9 mouse cellular contexts compared by ENCODE assay signal in genomic region chr1:132191093-132191785, GRCm38 (mm10). TPM values are rescaled to one million over a fixed set of nuclear protein-coding genes. Genes with fewer than 3 reads are reported as not detected.
DNase-seq lines count a peak whose midpoint lies in the region; ATAC-seq and TF ChIP-seq lines count a peak whose summit lies in the region.
"Had no signal": no experiment of that assay in that cellular context is flagged by ENCODE, and none has a peak within 500 bp of the region (broad histone marks: within the 10 kb centered on the region; RNA-seq: fewer than 3 reads in every experiment).

Gene Lemd1 (plus strand): TSS chr1:132191431.
Gene AC124108.1 (plus strand): TSS chr1:132191457.

- peak within 1 kb of the TSS; percentile 37; the same call in 1 of the 2 replicates for H3K9ac ChIP-seq in heart, postnatal 0 days (replicated peaks; ENCODE audit: low read depth, low read length)
- H3K9ac ChIP-seq in forebrain, embryonic 12.5 days: peak within 1 kb of the TSS; percentile 100
- H3K9ac ChIP-seq in liver, embryonic 15.5 days: no peak within 1 kb of the TSS

- TF ChIP-seq CTCF in heart, postnatal 0 days (IDR thresholded peaks at IDR 0.05; ENCODE audit: low read depth): no peak

- 2% methylated on average over 34 of the region's 34 CpGs for WGBS in heart, postnatal 0 days
- WGBS in forebrain, embryonic 12.5 days: 1% methylated on average over 34 of the region's 34 CpGs
- 2% methylated on average over 34 of the region's 34 CpGs for WGBS in liver, embryonic 15.5 days (ENCODE audit: insufficient replicate concordance)

- H3K4me1 ChIP-seq in heart, postnatal 0 days (ENCODE audit: control insufficient read depth, insufficient read depth): peaks cover 7% of the 10 kb centered on the region; the same call in 1 of the 2 replicates
- peaks cover 60% of the 10 kb centered on the region for H3K4me1 ChIP-seq in forebrain, embryonic 12.5 days
- peaks cover 9% of the 10 kb centered on the region for H3K4me1 ChIP-seq in liver, embryonic 15.5 days (replicated peaks)

- TF ChIP-seq EP300 in heart, postnatal 0 days (IDR thresholded peaks at IDR 0.05; ENCODE audit: low read depth): no peak

- no peaks in the 10 kb centered on the region for H3K9me3 ChIP-seq in heart, postnatal 0 days (replicated peaks; ENCODE audit: control insufficient read depth, low read length)
- H3K9me3 ChIP-seq in forebrain, embryonic 12.5 days: no peaks in the 10 kb centered on the region
- H3K9me3 ChIP-seq in liver, embryonic 15.5 days (replicated peaks): no peaks in the 10 kb centered on the region

- H3K36me3 ChIP-seq in heart, postnatal 0 days (replicated peaks; ENCODE audit: control insufficient read depth, insufficient read depth, low read length): no peaks in the 10 kb centered on the region
- no peaks in the 10 kb centered on the region for H3K36me3 ChIP-seq in forebrain, embryonic 12.5 days (replicated peaks)
- H3K36me3 ChIP-seq in liver, embryonic 15.5 days (replicated peaks): no peaks in the 10 kb centered on the region

- DNase-seq in heart, postnatal 0 days (ENCODE audit: low spot score): no peak
- DNase-seq in heart, adult 18-20 months: no peak
- DNase-seq in Muller cell, postnatal 12 days (ENCODE audit: inconsistent ontology term): peak; percentile 61
- no peak for DNase-seq in thymus, adult 18-20 months
- no peak for DNase-seq in adrenal gland, postnatal 25 days
- DNase-seq in lung, adult 18-20 months: no peak

- H3K27ac ChIP-seq in heart, postnatal 0 days (ENCODE audit: low read depth): no peak within 1 kb of the TSS
- peak within 1 kb of the TSS; percentile 99 for H3K27ac ChIP-seq in forebrain, embryonic 12.5 days
- H3K27ac ChIP-seq in liver, embryonic 15.5 days (replicated peaks): no peak within 1 kb of the TSS

- no peak for ATAC-seq in heart, postnatal 0 days (ENCODE audit: insufficient read depth, low read depth)
- peak; percentile 10 for ATAC-seq in forebrain, embryonic 12.5 days (ENCODE audit: low FRiP score)
- no peak for ATAC-seq in liver, embryonic 15.5 days (ENCODE audit: insufficient read depth)

- H3K4me2 ChIP-seq in heart, postnatal 0 days (ENCODE audit: low read depth, low read length): peak within 1 kb of the TSS; percentile 85
- H3K4me2 ChIP-seq in forebrain, embryonic 12.5 days: peak within 1 kb of the TSS; percentile 71
- H3K4me2 ChIP-seq in liver, embryonic 15.5 days: peak within 1 kb of the TSS; percentile 68

- H3K27me3 ChIP-seq in heart, postnatal 0 days (ENCODE audit: control insufficient read depth, insufficient read depth, low read length): peaks cover 89% of the 10 kb centered on the region
- peaks cover 18% of the 10 kb centered on the region; the same call in 1 of the 2 replicates for H3K27me3 ChIP-seq in forebrain, embryonic 12.5 days
- peaks cover 100% of the 10 kb centered on the region for H3K27me3 ChIP-seq in liver, embryonic 15.5 days

- H3K4me3 ChIP-seq in heart, postnatal 0 days (ENCODE audit: low read depth, low read length): peak within 1 kb of the TSS; percentile 58
- peak within 1 kb of the TSS; percentile 91 for H3K4me3 ChIP-seq in forebrain, embryonic 12.5 days (replicated peaks)
- H3K4me3 ChIP-seq in liver, embryonic 15.5 days (replicated peaks): peak within 1 kb of the TSS; percentile 45

RNA-seq across cellular contexts. Expression of gene Lemd1, which starts in this region (rescaled TPM):
- total RNA-seq in heart, postnatal 0 days (2014; rRNA removed; ENCODE audit: low replicate concordance): not detected in 2 replicates
- not detected in 2 replicates for polyA plus RNA-seq in heart, postnatal 0 days (2015; fragmentation: Nextera tagmentation; extraction: Ambion mirVana)
- not detected for total RNA-seq in heart, adult 18-20 months (2021)
- 12.3 and 14.7 TPM in 2 replicates for polyA plus RNA-seq in forebrain, embryonic 12.5 days (2016; fragmentation: Nextera tagmentation; extraction: Ambion mirVana)
- not detected in 2 replicates for polyA plus RNA-seq in liver, embryonic 15.5 days (2015; fragmentation: Nextera tagmentation; extraction: Ambion mirVana)
- total RNA-seq in adrenal gland, postnatal 25 days (2021): not detected in 2 replicates

RNA-seq across cellular contexts. Expression of gene AC124108.1, which starts in this region (rescaled TPM):
- 0.39 TPM in 1 of 2 replicates, not detected in the other for total RNA-seq in heart, postnatal 0 days (2014; rRNA removed; ENCODE audit: low replicate concordance)
- polyA plus RNA-seq in heart, postnatal 0 days (2015; fragmentation: Nextera tagmentation; extraction: Ambion mirVana): not detected in 2 replicates
- under 1 TPM in 1 of 2 experiments, not detected in 1; 0.10 TPM for total RNA-seq in heart, adult 18-20 months (2021)
- polyA plus RNA-seq in forebrain, embryonic 12.5 days (2016; fragmentation: Nextera tagmentation; extraction: Ambion mirVana): 5.0 and 5.7 TPM in 2 replicates
- not detected in 2 replicates for polyA plus RNA-seq in liver, embryonic 15.5 days (2015; fragmentation: Nextera tagmentation; extraction: Ambion mirVana)
- not detected in 2 replicates for total RNA-seq in adrenal gland, postnatal 25 days (2021)
- polyA plus RNA-seq: large intestine, adult 2 months had no signal

Comparison
In these comparisons a context has a peak if more than half of its experiments do, and no peak if none do; other contexts are left out.
1. RNA of gene Lemd1 (polyA plus RNA-seq): 12.3 to 14.7 TPM in forebrain, embryonic 12.5 days; not detected in heart, postnatal 0 days and not detected in liver, embryonic 15.5 days; every median in the first group is over 10 times any median in the second.
2. Peak in every context shown above with its lines, with median percentiles within 50 percentile points of each other: H3K4me2 ChIP-seq and H3K4me3 ChIP-seq.